Mouse (Mus musculus): ENCODE measurements around the gene Plxnb1. TPM values are rescaled to one million over a fixed set of nuclear protein-coding genes. Genes with fewer than 3 reads are reported as not detected.

The Plxnb1 gene
- total RNA-seq, 2 experiments from 2014 or later: 3.5 to 6.2 TPM

DNA sequence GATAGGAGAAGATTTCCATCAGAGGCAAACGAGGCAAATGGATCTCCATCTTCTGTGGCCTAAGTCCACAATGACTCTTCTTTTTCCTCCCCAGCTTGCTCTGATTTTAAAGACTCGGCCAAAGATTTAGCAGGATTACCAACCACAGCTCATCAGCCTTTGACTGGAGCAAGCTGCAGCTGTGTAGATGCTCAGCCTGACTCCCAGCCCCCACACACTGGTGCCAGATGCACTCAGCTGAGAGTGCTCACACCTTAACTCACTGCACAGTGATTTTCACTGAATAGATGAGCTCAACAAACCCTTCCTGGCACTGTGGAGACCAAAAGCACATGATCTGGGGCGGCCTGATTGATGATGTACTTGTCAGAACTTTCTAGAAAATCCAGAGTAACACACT lies 66.8 kb downstream of the Plxnb1 start, which contains the start of gene Fbxw21:
Gene Fbxw21, minus strand, starts transcription at position 101 of the 400 bp plus-strand sequence.
- DNase-seq: no peak

GRCm38 (mm10) chr9:109167316-109167715 lies 72.1 kb downstream of the Plxnb1 start:
- DNase-seq: no peak

Other genes with a start within 250 kb of the Plxnb1 start
- gene Slc26a6, start 242.1 kb upstream of the Plxnb1 start, total RNA-seq (2021): 10 to 100 TPM; 10.8 to 12.9 TPM
- gene Tmem89, start 180.8 kb upstream of the Plxnb1 start, total RNA-seq (2021): not detected
- gene Uqcrc1, start 158.8 kb upstream of the Plxnb1 start, total RNA-seq (2021): 100 to 1,000 TPM; 676 to 836 TPM
- gene Col7a1, start 141.8 kb upstream of the Plxnb1 start, total RNA-seq (2021): 1 to 10 TPM; 5.4 to 6.9 TPM
- 1 to 10 TPM in 1 of 2 experiments, under 1 TPM in 1; 0.82 to 1.2 TPM for gene Ucn2, start 109.4 kb upstream of the Plxnb1 start, total RNA-seq (2021)
- gene Pfkfb4, start 103.6 kb upstream of the Plxnb1 start, total RNA-seq (2021): 10 to 100 TPM; 26.9 TPM
- 10 to 100 TPM; 30.9 to 39.2 TPM for gene Shisa5, start 56.8 kb upstream of the Plxnb1 start, total RNA-seq (2021)
- 10 to 100 TPM; 10.8 to 11.4 TPM for gene Trex1, start 35.7 kb upstream of the Plxnb1 start, total RNA-seq (2021)
- 10 to 100 TPM in 1 of 2 experiments, 1 to 10 TPM in 1; 7.6 to 11.6 TPM for gene Atrip, start 21.3 kb upstream of the Plxnb1 start, total RNA-seq (2021)
- 1 to 10 TPM; 7.1 to 7.6 TPM for gene Ccdc51, start 12.9 kb upstream of the Plxnb1 start, total RNA-seq (2021)
- gene Tma7, start 12.8 kb upstream of the Plxnb1 start, total RNA-seq (2021): 100 to 1,000 TPM; 213 to 219 TPM
- gene Fbxw21, start 66.7 kb downstream of the Plxnb1 start, total RNA-seq (2021): not detected
- gene Fbxw13, start 100.6 kb downstream of the Plxnb1 start, total RNA-seq (2021): not detected
- not detected for gene Fbxw20, start 139.4 kb downstream of the Plxnb1 start, total RNA-seq (2021)
- not detected for gene Fbxw14, start 192.3 kb downstream of the Plxnb1 start, total RNA-seq (2021)
- not detected for gene Fbxw28, start 244.3 kb downstream of the Plxnb1 start, total RNA-seq (2021)